Mouse (Mus musculus) heart, postnatal 0 days (tissue): ENCODE data around the gene Ppm1l. TPM values are rescaled to one million over a fixed set of nuclear protein-coding genes. Genes with fewer than 3 reads are reported as not detected.

Experiments
- ATAC-seq: fragments of 200-750 bp; cut with Nextera tagmentation; 2 replicates; pipeline ENCODE4 v1.8.0; 2017; ENCODE audit warnings: low read depth, moderate number of reproducible peaks, moderate library complexity; ENCODE audit not compliant: insufficient read depth
- DNase-seq: peaks from one replicate; pipeline ENCODE4 v3.0.0-alpha.2; 2016; ENCODE audit warnings: low spot score
- H3K27ac ChIP-seq: fragments of 300-500 bp; sonication (generic); 2 replicates; pipeline ENCODE4 v1.5.1; 2014; ENCODE audit warnings: low read depth, mild to moderate bottlenecking
- H3K27me3 ChIP-seq: fragments of 300-500 bp; sonication (generic); 2 replicates; pipeline ENCODE4 v1.6.1; 2014; ENCODE audit warnings: low read length, mixed read lengths; ENCODE audit not compliant: control insufficient read depth, insufficient read depth
- H3K36me3 ChIP-seq: fragments of 300-500 bp; sonication (generic); replicated peaks from 2 replicates; pipeline ENCODE4 v1.6.1; 2014; ENCODE audit warnings: low read length, mixed read lengths; ENCODE audit not compliant: control insufficient read depth, insufficient read depth
- H3K4me1 ChIP-seq: fragments of 300-500 bp; sonication (generic); 2 replicates; pipeline ENCODE4 v1.6.1; 2014; ENCODE audit warnings: antibody characterized with exemption; ENCODE audit not compliant: control insufficient read depth, insufficient read depth
- H3K4me2 ChIP-seq: fragments of 300-500 bp; sonication (generic); 2 replicates; pipeline ENCODE4 v1.6.1; 2014; ENCODE audit warnings: low read depth, mild to moderate bottlenecking, low read length, moderate library complexity
- H3K4me3 ChIP-seq: fragments of 300-500 bp; sonication (generic); 2 replicates; pipeline ENCODE4 v1.5.1; 2014; ENCODE audit warnings: low read depth, low read length
- H3K9ac ChIP-seq: fragments of 300-500 bp; sonication (generic); replicated peaks from 2 replicates; pipeline ENCODE4 v1.6.1; 2014; ENCODE audit warnings: low read depth, low read length, mixed read lengths
- H3K9me3 ChIP-seq: fragments of 300-500 bp; sonication (generic); replicated peaks from 2 replicates; pipeline ENCODE4 v1.6.1; 2016; ENCODE audit warnings: low read length; ENCODE audit not compliant: control insufficient read depth
- CTCF ChIP-seq: IDR thresholded peaks from 2 replicates; pipeline ENCODE4 v1.5.1; 2016; ENCODE audit warnings: antibody characterized with exemption, control low read depth, low read depth
- EP300 ChIP-seq: IDR thresholded peaks from 2 replicates; pipeline ENCODE4 v1.6.1; 2016; ENCODE audit warnings: antibody characterized with exemption, low read depth
- WGBS: fragments of 180-500 bp; shearing (Covaris S2); extraction: QIAGEN DNeasy Blood & Tissue Kit; methylation state at CpG from one replicate; pipeline ENCODE4 v1.1.7; 2014; 5-methylcytosine and 5-hydroxymethylcytosine counted together
- polyA plus RNA-seq: library from polyadenylated mRNA; unstranded; fragments of >200 nt; fragmentation: Nextera tagmentation; extraction: Ambion mirVana; gene quantifications from 2 replicates; pipeline ENCODE4 v1.2.1, GENCODE M21; 2015
- total RNA-seq: library from RNA; depleted of rRNA; stranded (reverse); fragments of >200 nt; gene quantifications from 2 replicates; pipeline ENCODE4 v1.2.3, GENCODE M21; 2014; ENCODE audit warnings: low replicate concordance

Ppm1l gene
- total and polyA plus RNA-seq, 2 experiments from 2014 or later: 8.7 to 13.8 TPM

GRCm38 (mm10) chr3:69427259-69427658 lies 110.6 kb downstream of the Ppm1l start:
- Histone ChIP-seq H3K36me3 (no peaks in the 10 kb centered on the region), H3K27me3 (no peaks in the 10 kb centered on the region), H3K27ac (0 out of 2 replicates have a peak overlapping the region, but pooled peaks have one; percentile 5), H3K9me3 (peaks cover under 1% of the 10 kb centered on the region; the same call in 1 of the 2 replicates), H3K4me3 (no peak overlapping the region), H3K9ac (no peak overlapping the region), H3K4me1 (no peaks in the 10 kb centered on the region; the same call in 1 of the 2 replicates), H3K4me2 (no peak overlapping the region)
- TF ChIP-seq EP300 (no peak), CTCF (no peak)
- 31% methylated on average over 4 of the region's 4 CpGs for WGBS
- DNase-seq (no peak), ATAC-seq (peak; percentile 67; the same call in 1 of the 2 replicates)

- Histone ChIP-seq H3K4me2 (no peak overlapping the region), H3K27ac (no peak overlapping the region), H3K9me3 (no peaks in the 10 kb centered on the region), H3K27me3 (no peaks in the 10 kb centered on the region), H3K4me1 (no peaks in the 10 kb centered on the region; the same call in 1 of the 2 replicates), H3K9ac (no peak overlapping the region), H3K4me3 (no peak overlapping the region), H3K36me3 (no peaks in the 10 kb centered on the region)
- TF ChIP-seq EP300: no peak
- TF ChIP-seq CTCF: no peak
- ATAC-seq (no peak), DNase-seq (no peak)
- WGBS: 77% methylated on average over 3 of the region's 3 CpGs
Measured at GRCm38 (mm10) chr3:69428221-69428620, 111.6 kb downstream of the Ppm1l start.

- WGBS: 89% methylated on average over 5 of the region's 5 CpGs
- Histone ChIP-seq H3K9me3 (no peaks in the 10 kb centered on the region), H3K4me2 (no peak overlapping the region), H3K4me1 (peaks cover 9% of the 10 kb centered on the region; the same call in 1 of the 2 replicates), H3K36me3 (no peaks in the 10 kb centered on the region), H3K27me3 (no peaks in the 10 kb centered on the region), H3K27ac (no peak overlapping the region), H3K9ac (no peak overlapping the region), H3K4me3 (no peak overlapping the region)
- no peak for DNase-seq
- TF ChIP-seq EP300 (no peak), CTCF (no peak)
- ATAC-seq: no peak
Measured at GRCm38 (mm10) chr3:69429319-69429718, 112.7 kb downstream of the Ppm1l start.

- DNase-seq (no peak), ATAC-seq (no peak)
- Histone ChIP-seq H3K36me3 (no peaks in the 10 kb centered on the region), H3K9ac (peak overlapping the region; percentile 46), H3K4me2 (peak overlapping the region; percentile 30; the same call in 1 of the 2 replicates), H3K4me1 (peaks cover 16% of the 10 kb centered on the region; the same call in 1 of the 2 replicates), H3K27me3 (no peaks in the 10 kb centered on the region), H3K4me3 (no peak overlapping the region), H3K27ac (peak overlapping the region; percentile 39; the same call in 1 of the 2 replicates), H3K9me3 (no peaks in the 10 kb centered on the region)
- WGBS: 86% methylated on average over 10 of the region's 10 CpGs
- TF ChIP-seq EP300 (no peak), CTCF (no peak)
Measured at GRCm38 (mm10) chr3:69433580-69433979, 116.9 kb downstream of the Ppm1l start.

- no peaks in the 10 kb centered on the region for H3K36me3 ChIP-seq
- 25% methylated on average over 12 of the region's 12 CpGs for WGBS
- H3K27me3 ChIP-seq: no peaks in the 10 kb centered on the region
- no peaks in the 10 kb centered on the region for H3K9me3 ChIP-seq
- ATAC-seq (peak; percentile 81), DNase-seq (peak; percentile 45)
- H3K4me1 ChIP-seq: peaks cover 21% of the 10 kb centered on the region; the same call in 1 of the 2 replicates
- no peak overlapping the region for H3K9ac ChIP-seq
- TF ChIP-seq CTCF (no peak), EP300 (no peak)
- H3K4me2 ChIP-seq: peak overlapping the region; percentile 42
- H3K4me3 ChIP-seq: no peak overlapping the region
- peak overlapping the region; percentile 65 for H3K27ac ChIP-seq
Measured at GRCm38 (mm10) chr3:69438773-69439514, 122.3 kb downstream of the Ppm1l start.

GRCm38 (mm10) chr3:69440761-69441160 lies 124.1 kb downstream of the Ppm1l start:
- Histone ChIP-seq H3K9ac (no peak overlapping the region), H3K4me1 (peaks cover 17% of the 10 kb centered on the region), H3K4me3 (no peak overlapping the region), H3K9me3 (no peaks in the 10 kb centered on the region), H3K4me2 (no peak overlapping the region), H3K27ac (no peak overlapping the region), H3K36me3 (no peaks in the 10 kb centered on the region), H3K27me3 (no peaks in the 10 kb centered on the region)
- ATAC-seq: no peak
- TF ChIP-seq CTCF (no peak), EP300 (no peak)
- WGBS: 70% methylated on average over 5 of the region's 5 CpGs
- DNase-seq: no peak
